In the genomic region with DNA sequence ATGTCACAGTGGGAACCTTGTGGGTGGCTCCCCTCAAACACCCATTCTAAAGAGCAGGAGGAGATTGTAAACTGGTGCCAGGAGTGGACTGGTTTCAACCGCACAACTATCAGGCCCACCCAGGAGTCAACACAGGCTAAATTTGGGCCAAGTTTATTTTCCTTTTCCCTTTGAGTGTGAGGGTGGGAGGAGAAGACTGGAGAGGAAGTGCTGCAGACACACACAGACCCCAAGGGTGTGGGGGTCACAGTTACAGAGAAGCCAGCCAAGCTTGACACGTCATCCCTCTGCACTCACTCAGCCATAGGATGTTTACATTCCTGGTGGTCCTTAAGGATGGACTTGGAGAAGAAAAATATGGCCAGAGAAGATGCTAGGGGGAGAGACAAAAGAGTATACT, we compare ENCODE assay signal across 11 mouse cellular contexts.
DNase-seq lines count a peak whose midpoint lies in the region; ATAC-seq and TF ChIP-seq lines count a peak whose summit lies in the region.
"Had no signal": no experiment of that assay in that cellular context is flagged by ENCODE, and none has a peak within 500 bp of the region (broad histone marks: within the 10 kb centered on the region; RNA-seq: fewer than 3 reads in every experiment).

No protein-coding gene starts in this region.

- H3K4me2 ChIP-seq in forebrain, postnatal 0 days (ENCODE audit: low read depth), result no peak overlapping the region
- no peak overlapping the region for H3K4me2 ChIP-seq in liver, embryonic 12.5 days

- no peaks in the 10 kb centered on the region for H3K27me3 ChIP-seq in forebrain, embryonic 10.5 days (ENCODE audit: poor library complexity, severe bottlenecking)
- H3K27me3 ChIP-seq in forebrain, postnatal 0 days (ENCODE audit: insufficient read depth, low read length), result no peaks in the 10 kb centered on the region
- no peaks in the 10 kb centered on the region for H3K27me3 ChIP-seq in liver, embryonic 12.5 days (replicated peaks)
- H3K27me3 ChIP-seq: Patski had no signal

- H3K4me1 ChIP-seq in forebrain, embryonic 10.5 days, result no peaks in the 10 kb centered on the region; the same call in 1 of the 2 replicates
- H3K4me1 ChIP-seq in forebrain, postnatal 0 days (ENCODE audit: insufficient read depth), result peaks cover 2% of the 10 kb centered on the region; the same call in 1 of the 2 replicates
- no peaks in the 10 kb centered on the region for H3K4me1 ChIP-seq in liver, embryonic 12.5 days

- no peak overlapping the region for H3K9ac ChIP-seq in forebrain, postnatal 0 days
- no peak overlapping the region for H3K9ac ChIP-seq in liver, embryonic 12.5 days

- H3K27ac ChIP-seq in forebrain, embryonic 10.5 days, result peak overlapping the region; percentile 40; the same call in 1 of the 2 replicates
- H3K27ac ChIP-seq in forebrain, postnatal 0 days (ENCODE audit: low read depth, low read length), result no peak overlapping the region
- no peak overlapping the region for H3K27ac ChIP-seq in liver, embryonic 12.5 days

- no peak overlapping the region for H3K4me3 ChIP-seq in forebrain, embryonic 10.5 days
- H3K4me3 ChIP-seq in forebrain, postnatal 0 days (ENCODE audit: low read depth, low read length), result no peak overlapping the region
- no peak overlapping the region for H3K4me3 ChIP-seq in liver, embryonic 12.5 days

- no peak for TF ChIP-seq CTCF in forebrain, postnatal 0 days (IDR thresholded peaks at IDR 0.05; ENCODE audit: low read depth)

- H3K36me3 ChIP-seq in forebrain, embryonic 10.5 days (replicated peaks), result no peaks in the 10 kb centered on the region
- no peaks in the 10 kb centered on the region for H3K36me3 ChIP-seq in forebrain, postnatal 0 days (ENCODE audit: insufficient read depth)
- H3K36me3 ChIP-seq in liver, embryonic 12.5 days, result no peaks in the 10 kb centered on the region

- no peaks in the 10 kb centered on the region for H3K9me3 ChIP-seq in forebrain, embryonic 10.5 days
- no peaks in the 10 kb centered on the region for H3K9me3 ChIP-seq in forebrain, postnatal 0 days (ENCODE audit: low read length)
- H3K9me3 ChIP-seq in liver, embryonic 12.5 days (replicated peaks), result no peaks in the 10 kb centered on the region

- 70% methylated on average over 2 of the region's 2 CpGs for WGBS in forebrain, embryonic 10.5 days
- WGBS in forebrain, postnatal 0 days, result 68% methylated on average over 2 of the region's 2 CpGs
- WGBS in liver, embryonic 12.5 days (ENCODE audit: insufficient replicate concordance), result 37% methylated on average over 2 of the region's 2 CpGs

- ATAC-seq in forebrain, postnatal 0 days, result no peak
- 0 out of 2 replicates have a peak, but pooled peaks have one; percentile 37 for ATAC-seq in liver, embryonic 12.5 days
- ATAC-seq: forebrain, embryonic 16.5 days; Patski had no signal

- no peak for DNase-seq in forebrain, embryonic 10.5 days (ENCODE audit: extremely low spot score, low spot score)
- no peak for DNase-seq in forebrain, postnatal 0 days
- peak; percentile 34 for DNase-seq in 3T3-L1 (ENCODE audit: low read depth, low spot score)
- DNase-seq in heart, postnatal 4 days, result peak; percentile 19
- no peak for DNase-seq in cerebellum, adult 11-12 months
- no peak for DNase-seq in adrenal gland, adult (ENCODE audit: inconsistent age in 2 of 2, low spot score in 1 of 2)
- DNase-seq in retina, postnatal 1 day, result no peak
- DNase-seq: thymus, postnatal 36 days had no signal

Comparison
In these comparisons a context has a peak if more than half of its experiments do, and no peak if none do; other contexts are left out.
1. DNase-seq: peak in 3T3-L1 (single experiment) and heart, postnatal 4 days (single experiment); none in forebrain, embryonic 10.5 days (single experiment), forebrain, postnatal 0 days (single experiment), cerebellum, adult 11-12 months (single experiment), adrenal gland, adult (0 of 2) and retina, postnatal 1 day (single experiment).